Mouse (Mus musculus): ENCODE data around the gene Dop1b. TPM values are rescaled to one million over a fixed set of nuclear protein-coding genes. Genes with fewer than 3 reads are reported as not detected.
"Not testable (repeated sequence)": the region's sequence is repeated elsewhere in the genome, so short reads cannot be mapped to it uniquely, and the experiment has no call there.

Gene Dop1b
- total and polyA plus RNA-seq, 2 experiments, result 12.1 to 30.3 TPM

DNA sequence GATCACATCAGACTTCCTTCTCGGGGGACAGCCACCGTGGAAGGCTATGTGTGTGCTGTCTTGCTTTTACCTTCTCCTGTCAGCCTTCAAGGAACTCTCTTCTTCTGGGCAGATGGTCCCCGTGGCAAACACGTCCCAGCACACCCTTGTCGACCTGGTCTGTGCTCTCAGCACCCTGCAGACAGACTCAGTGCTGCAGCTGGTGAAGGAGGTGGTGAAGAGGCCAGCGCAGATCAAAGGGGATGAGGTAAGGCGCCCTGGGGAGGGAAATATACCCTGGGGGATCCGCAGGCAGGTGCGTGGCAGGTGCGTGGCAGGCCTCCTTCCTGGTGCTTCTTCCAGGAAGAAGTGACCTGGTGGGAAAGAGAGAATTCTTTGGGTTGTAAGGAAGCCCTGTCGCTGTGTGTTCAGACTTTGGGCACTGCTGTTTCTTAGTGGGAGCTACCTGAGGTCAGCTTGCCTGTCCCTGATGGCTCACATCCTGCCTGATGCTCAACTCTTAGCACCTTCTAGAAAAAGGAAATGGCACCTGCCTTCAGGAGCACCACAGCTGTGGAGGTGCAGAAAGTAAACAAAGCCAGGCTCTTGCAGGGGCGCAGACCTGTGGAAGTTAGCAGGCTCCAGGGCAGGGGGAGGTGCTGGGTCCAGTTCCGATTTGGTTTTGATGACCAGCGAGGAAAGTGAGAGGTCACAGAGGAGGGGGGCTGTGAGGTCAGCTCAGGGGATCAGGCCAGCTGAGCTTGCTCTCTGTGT is 65.7 kb downstream of the Dop1b start:
- Histone ChIP-seq H3K27me3 (ENCODE audit: control insufficient read depth, insufficient read depth, low read length) (no peaks in the 10 kb centered on the region), H3K79me2 (ENCODE audit: control insufficient read depth, insufficient read depth, low read length) (no peaks in the 10 kb centered on the region), H3K27ac (replicated peaks; ENCODE audit: insufficient read depth, low read depth, low read length) (no peak overlapping the region), H3K9ac (ENCODE audit: low read depth, low read length) (no peak overlapping the region), H3K4me3 (ENCODE audit: insufficient read depth, low read depth, low read length) (no peak overlapping the region), H3K4me1 (ENCODE audit: control insufficient read depth, insufficient read depth, low read length) (no peaks in the 10 kb centered on the region), H3K36me3 (ENCODE audit: control insufficient read depth, insufficient read depth, low read length) (peaks cover 33% of the 10 kb centered on the region)
- no peak for TF ChIP-seq CTCF (IDR thresholded peaks at IDR 0.05; ENCODE audit: low read depth, low read length)
- no peak for TF ChIP-seq POLR2A (IDR thresholded peaks at IDR 0.05; ENCODE audit: extremely low read depth, insufficient read depth, low read length)
- no peak for DNase-seq (ENCODE audit: extremely low read depth, low read depth, low spot score)
- 89% methylated on average over 14 of the region's 14 CpGs for WGBS

- H3K9ac ChIP-seq (ENCODE audit: low read depth, low read length); H3K4me1 ChIP-seq (ENCODE audit: control insufficient read depth, insufficient read depth, low read length); H3K27me3 ChIP-seq (ENCODE audit: control insufficient read depth, insufficient read depth, low read length); H3K4me3 ChIP-seq (ENCODE audit: insufficient read depth, low read depth, low read length); DNase-seq (ENCODE audit: extremely low read depth, low read depth, low spot score); H3K27ac ChIP-seq (replicated peaks; ENCODE audit: insufficient read depth, low read depth, low read length); H3K79me2 ChIP-seq (ENCODE audit: control insufficient read depth, insufficient read depth, low read length): not testable (repeated sequence)
- 88% methylated on average over 4 of the region's 4 CpGs for WGBS
- H3K36me3 ChIP-seq (ENCODE audit: control insufficient read depth, insufficient read depth, low read length), result peaks cover 36% of the 10 kb centered on the region
These were observed 66.7 kb downstream of the Dop1b start for GRCm38 (mm10) chr16:93778393-93778792.

GRCm38 (mm10) chr16:93779554-93779953 is 67.8 kb downstream of the Dop1b start:
- Histone ChIP-seq H3K79me2 (ENCODE audit: control insufficient read depth, insufficient read depth, low read length) (no peaks in the 10 kb centered on the region), H3K9ac (ENCODE audit: low read depth, low read length) (no peak overlapping the region), H3K4me1 (ENCODE audit: control insufficient read depth, insufficient read depth, low read length) (no peaks in the 10 kb centered on the region), H3K4me3 (ENCODE audit: insufficient read depth, low read depth, low read length) (no peak overlapping the region), H3K27me3 (ENCODE audit: control insufficient read depth, insufficient read depth, low read length) (no peaks in the 10 kb centered on the region), H3K27ac (replicated peaks; ENCODE audit: insufficient read depth, low read depth, low read length) (no peak overlapping the region), H3K36me3 (ENCODE audit: control insufficient read depth, insufficient read depth, low read length) (peaks cover 38% of the 10 kb centered on the region)
- 85% methylated on average over 4 of the region's 4 CpGs for WGBS
- no peak for DNase-seq (ENCODE audit: extremely low read depth, low read depth, low spot score)
- no peak for TF ChIP-seq CTCF (IDR thresholded peaks at IDR 0.05; ENCODE audit: low read depth, low read length)
- no peak for TF ChIP-seq POLR2A (IDR thresholded peaks at IDR 0.05; ENCODE audit: extremely low read depth, insufficient read depth, low read length)

DNA sequence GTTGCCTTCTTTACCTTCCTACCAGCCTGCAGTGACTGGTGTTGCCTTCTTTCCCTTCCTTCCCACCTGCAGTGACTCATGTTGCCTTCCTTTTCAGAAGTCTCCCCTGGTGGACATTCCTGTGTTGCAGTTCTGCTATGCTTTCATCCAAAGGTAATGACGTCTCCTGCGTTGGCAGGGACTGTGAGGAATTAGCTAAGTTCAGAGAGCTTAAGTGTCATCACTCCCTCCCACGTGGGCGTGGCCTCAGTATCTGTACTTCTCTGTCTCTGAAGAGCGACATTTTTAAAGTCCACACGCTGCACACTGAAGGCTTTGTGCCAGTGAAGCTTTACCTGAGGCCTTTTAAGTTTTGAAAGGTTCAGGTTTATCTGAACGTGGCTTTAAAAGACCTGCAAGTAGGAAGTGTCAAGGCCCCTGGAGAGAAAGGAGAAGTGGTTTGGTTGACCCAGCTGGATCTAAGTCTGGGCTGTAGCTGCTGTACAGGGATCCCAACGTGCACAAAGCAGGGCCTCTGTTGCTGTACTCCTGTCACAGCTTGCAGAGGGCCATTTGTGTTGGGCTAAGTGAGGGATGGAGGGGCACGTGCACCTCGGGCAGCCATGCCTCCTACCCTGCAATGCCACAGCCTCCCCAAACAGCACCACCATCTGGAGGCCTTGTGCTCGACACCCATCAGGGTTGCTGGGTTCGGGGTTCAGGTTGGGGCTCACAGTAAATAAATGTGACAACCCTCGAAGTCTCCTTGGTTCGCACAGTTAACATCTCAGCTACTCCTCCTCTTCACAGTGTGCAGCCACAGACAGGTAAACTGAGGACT is 69.2 kb downstream of the Dop1b start:
- no peak for DNase-seq (ENCODE audit: extremely low read depth, low read depth, low spot score)
- WGBS, result 81% methylated on average over 14 of the region's 14 CpGs
- no peak overlapping the region for H3K9ac ChIP-seq (ENCODE audit: low read depth, low read length)
- H3K36me3 ChIP-seq (ENCODE audit: control insufficient read depth, insufficient read depth, low read length), result peaks cover 38% of the 10 kb centered on the region
- TF ChIP-seq POLR2A (IDR thresholded peaks at IDR 0.05; ENCODE audit: extremely low read depth, insufficient read depth, low read length) (no peak), CTCF (IDR thresholded peaks at IDR 0.05; ENCODE audit: low read depth, low read length) (peak; percentile 20)
- no peaks in the 10 kb centered on the region for H3K27me3 ChIP-seq (ENCODE audit: control insufficient read depth, insufficient read depth, low read length)
- H3K4me1 ChIP-seq (ENCODE audit: control insufficient read depth, insufficient read depth, low read length), result no peaks in the 10 kb centered on the region
- no peak overlapping the region for H3K27ac ChIP-seq (replicated peaks; ENCODE audit: insufficient read depth, low read depth, low read length)
- no peaks in the 10 kb centered on the region for H3K79me2 ChIP-seq (ENCODE audit: control insufficient read depth, insufficient read depth, low read length)
- no peak overlapping the region for H3K4me3 ChIP-seq (ENCODE audit: insufficient read depth, low read depth, low read length)

GRCm38 (mm10) chr16:93784175-93784574 is 72.5 kb downstream of the Dop1b start:
- no peak for TF ChIP-seq POLR2A (IDR thresholded peaks at IDR 0.05; ENCODE audit: extremely low read depth, insufficient read depth, low read length)
- TF ChIP-seq CTCF (IDR thresholded peaks at IDR 0.05; ENCODE audit: low read depth, low read length), result peak; percentile 32; the same call in 1 of the 2 replicates
- no peaks in the 10 kb centered on the region for H3K79me2 ChIP-seq (ENCODE audit: control insufficient read depth, insufficient read depth, low read length)
- peaks cover 31% of the 10 kb centered on the region for H3K36me3 ChIP-seq (ENCODE audit: control insufficient read depth, insufficient read depth, low read length)
- H3K9ac ChIP-seq (ENCODE audit: low read depth, low read length), result no peak overlapping the region
- H3K27me3 ChIP-seq (ENCODE audit: control insufficient read depth, insufficient read depth, low read length), result no peaks in the 10 kb centered on the region
- no peak for DNase-seq (ENCODE audit: extremely low read depth, low read depth, low spot score)
- WGBS, result 96% methylated on average over 7 of the region's 7 CpGs
- H3K4me1 ChIP-seq (ENCODE audit: control insufficient read depth, insufficient read depth, low read length), result no peaks in the 10 kb centered on the region
- no peak overlapping the region for H3K27ac ChIP-seq (replicated peaks; ENCODE audit: insufficient read depth, low read depth, low read length)
- no peak overlapping the region for H3K4me3 ChIP-seq (ENCODE audit: insufficient read depth, low read depth, low read length)

GRCm38 (mm10) chr16:93785805-93786204 is 74.1 kb downstream of the Dop1b start:
- H3K27me3 ChIP-seq (ENCODE audit: control insufficient read depth, insufficient read depth, low read length), result no peaks in the 10 kb centered on the region
- H3K36me3 ChIP-seq (ENCODE audit: control insufficient read depth, insufficient read depth, low read length), result peaks cover 24% of the 10 kb centered on the region
- H3K27ac ChIP-seq (replicated peaks; ENCODE audit: insufficient read depth, low read depth, low read length), result no peak overlapping the region
- no peaks in the 10 kb centered on the region for H3K79me2 ChIP-seq (ENCODE audit: control insufficient read depth, insufficient read depth, low read length)
- 34% methylated on average over 9 of the region's 9 CpGs for WGBS
- H3K9ac ChIP-seq (ENCODE audit: low read depth, low read length), result no peak overlapping the region
- DNase-seq (ENCODE audit: extremely low read depth, low read depth, low spot score), result peak; percentile 28
- TF ChIP-seq POLR2A (IDR thresholded peaks at IDR 0.05; ENCODE audit: extremely low read depth, insufficient read depth, low read length) (no peak), CTCF (IDR thresholded peaks at IDR 0.05; ENCODE audit: low read depth, low read length) (peak; percentile 98)
- no peak overlapping the region for H3K4me3 ChIP-seq (ENCODE audit: insufficient read depth, low read depth, low read length)
- no peaks in the 10 kb centered on the region for H3K4me1 ChIP-seq (ENCODE audit: control insufficient read depth, insufficient read depth, low read length)
